Mouse (Mus musculus) ZHBTc4 (cell line): ENCODE results near the gene Mmp8.

Source experiments
- DNase-seq: peaks from one replicate; pipeline ENCODE4 v3.0.0-alpha.2; 2011; ENCODE audit warnings: low read depth, low spot score

Gene Mmp8

DNA sequence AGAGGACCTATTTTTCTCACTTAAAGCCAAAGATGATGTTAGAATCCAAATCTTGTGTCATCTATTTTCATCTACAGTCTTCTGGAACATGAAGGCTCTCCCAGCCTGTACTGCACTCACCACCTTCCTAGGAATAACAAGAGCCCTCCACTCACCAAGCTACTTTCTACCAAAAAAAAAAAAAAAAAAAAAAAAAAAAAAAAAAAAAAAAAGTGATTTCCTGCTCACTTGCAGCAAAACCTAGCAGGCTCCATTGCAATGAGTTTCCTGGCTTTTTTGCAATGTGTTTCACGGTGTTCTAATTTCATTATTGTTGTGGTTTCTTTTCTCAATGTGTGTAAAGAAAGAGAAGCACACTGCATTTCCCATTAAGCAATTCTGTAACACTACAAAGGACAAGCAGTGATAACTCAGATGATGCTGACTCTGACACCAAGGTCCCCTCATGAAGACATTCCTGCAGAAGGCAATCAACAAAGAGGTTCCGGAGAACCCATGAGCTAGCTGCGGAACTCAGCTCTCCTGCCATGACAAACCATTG lies 35.1 kb downstream of the Mmp8 start:
- DNase-seq: no peak

DNA sequence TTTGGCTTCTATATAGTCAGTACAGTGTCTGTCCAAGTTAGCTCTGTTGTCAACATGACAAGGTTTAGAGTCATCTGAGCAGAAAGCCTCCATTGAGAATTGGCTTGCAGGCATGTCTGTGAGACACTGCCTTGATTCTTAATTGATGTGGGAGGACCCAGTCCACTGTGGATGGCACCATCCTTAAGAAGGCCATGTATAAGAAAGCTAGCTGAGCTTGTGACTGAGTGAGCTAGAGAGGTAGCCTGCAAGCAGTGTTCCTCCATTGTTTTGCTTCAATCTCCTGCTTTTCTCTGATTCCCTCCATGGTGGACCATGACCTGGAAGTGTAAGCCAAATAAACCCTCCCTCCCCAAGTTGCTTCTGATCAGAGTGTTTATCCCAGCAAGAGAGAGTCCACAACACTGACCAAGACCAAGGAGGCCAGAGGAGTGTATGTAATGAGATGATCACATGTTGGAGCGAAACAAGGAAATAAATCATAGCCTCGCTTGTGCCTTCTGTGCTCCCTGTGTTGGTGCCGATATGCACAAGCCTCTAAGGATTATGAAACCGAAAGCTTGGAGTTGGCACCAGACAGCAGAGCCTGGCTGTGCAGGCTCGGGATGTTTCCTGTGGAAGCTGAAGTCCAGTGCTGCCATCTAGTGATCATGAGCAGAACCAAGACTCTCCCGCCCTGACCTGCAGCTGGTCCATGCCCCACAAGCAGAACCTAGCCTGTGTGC lies 36.7 kb downstream of the Mmp8 start:
- peak; percentile 83 for DNase-seq

- DNase-seq: peak; percentile 73
Observed at GRCm38 (mm10) chr9:7602982-7603742, 44.9 kb downstream of the Mmp8 start.

- DNase-seq: no peak
Observed at GRCm38 (mm10) chr9:7604005-7604404, 45.7 kb downstream of the Mmp8 start.

GRCm38 (mm10) chr9:7605638-7606037 lies 47.4 kb downstream of the Mmp8 start:
- DNase-seq: no peak
